Mouse (Mus musculus): ENCODE results near the gene Rack1. TPM values are rescaled to one million over a fixed set of nuclear protein-coding genes. Genes with fewer than 3 reads are reported as not detected.
"Not testable (repeated sequence)": the region's sequence is repeated elsewhere in the genome, so short reads cannot be mapped to it uniquely, and the experiment has no call there.

The Rack1 gene
- total and polyA plus RNA-seq, 3 experiments = 3,744 to 6,330 (median 5,265) TPM

DNA sequence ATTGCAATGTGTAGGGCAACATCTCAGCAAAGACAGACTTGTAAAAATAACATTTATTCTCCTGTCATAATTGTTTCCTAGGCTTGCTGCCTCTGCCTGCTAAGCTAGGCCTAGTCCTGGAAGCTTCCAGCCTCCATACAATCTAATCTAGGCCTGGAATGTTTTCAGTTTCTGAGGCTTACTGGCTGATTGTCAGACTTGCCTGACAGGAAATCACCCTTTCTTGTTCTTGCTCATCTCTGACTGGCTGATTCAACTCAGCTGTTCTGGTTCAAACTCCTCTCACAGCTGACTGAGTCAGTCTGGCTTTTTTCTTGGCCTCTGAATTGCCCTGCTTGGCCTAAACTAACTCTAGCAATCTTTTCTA, 20.2 kb downstream of the Rack1 start (continued):
- TF ChIP-seq ETS1 (conservative IDR thresholded peaks at IDR 0.05; ENCODE audit: low read depth, low read length) = peak; percentile 100
- TF ChIP-seq MAX (IDR thresholded peaks at IDR 0.05; ENCODE audit: low read length) = no peak
- peak; percentile 55; the same call in 1 of the 2 replicates for TF ChIP-seq TBP (conservative IDR thresholded peaks at IDR 0.05; ENCODE audit: low read depth, low read length)
- no peak for TF ChIP-seq ZKSCAN1 (IDR thresholded peaks at IDR 0.05; ENCODE audit: borderline replicate concordance, low read depth, low read length)
- TF ChIP-seq PAX5 (IDR thresholded peaks at IDR 0.05; ENCODE audit: low read length) = no peak
- no peak for TF ChIP-seq NELFE (IDR thresholded peaks at IDR 0.05; ENCODE audit: low read depth, low read length)
- no peak for TF ChIP-seq ZMIZ1 (IDR thresholded peaks at IDR 0.05; ENCODE audit: low read depth, low read length)
- TF ChIP-seq EP300 (IDR thresholded peaks at IDR 0.05; ENCODE audit: low read length) = peak; percentile 93
- peak; percentile 97 for TF ChIP-seq IRF4 (IDR thresholded peaks at IDR 0.05; ENCODE audit: low read depth, low read length)
- TF ChIP-seq CHD1 (IDR thresholded peaks at IDR 0.05; ENCODE audit: low read depth, low read length) = no peak
- TF ChIP-seq RCOR1 (conservative IDR thresholded peaks at IDR 0.05; ENCODE audit: low read depth, low read length) = no peak
- no peak; the same call in 1 of the 2 replicates for TF ChIP-seq CHD2 (IDR thresholded peaks at IDR 0.05; ENCODE audit: low read length)
- 0 out of 2 replicates have a peak, but pooled peaks have one; percentile 19 for TF ChIP-seq MXI1 (IDR thresholded peaks at IDR 0.05; ENCODE audit: low read depth, low read length)
- no peak for TF ChIP-seq NRF1 (IDR thresholded peaks at IDR 0.05; ENCODE audit: low read depth, low read length)
- peak; percentile 61; the same call in 1 of the 2 replicates for TF ChIP-seq MEF2A (IDR thresholded peaks at IDR 0.05; ENCODE audit: borderline replicate concordance, low read depth, low read length)

DNA sequence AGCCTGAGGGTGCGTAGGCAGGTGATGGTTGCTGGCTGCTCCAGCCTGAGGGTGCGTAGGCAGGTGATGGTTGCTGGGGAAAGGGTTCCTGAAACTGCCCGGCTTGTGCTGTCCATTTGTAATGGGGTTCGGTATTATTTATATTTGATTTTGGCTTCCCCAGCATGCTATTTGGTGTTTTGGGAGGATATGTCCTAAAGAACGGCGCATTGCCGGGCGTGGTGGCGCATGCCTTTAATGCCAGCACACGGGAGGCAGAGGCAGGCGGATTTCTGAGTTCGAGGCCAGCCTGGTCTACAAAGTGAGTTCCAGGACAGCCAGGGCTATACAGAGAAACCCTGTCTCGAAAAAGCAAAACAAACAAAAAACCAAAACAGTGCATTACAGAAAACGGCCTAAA, 21.2 kb downstream of the Rack1 start:
- H3K9ac ChIP-seq (ENCODE audit: insufficient read depth, low read depth); H3K9me3 ChIP-seq (replicated peaks; ENCODE audit: low read length); in situ Hi-C loops (cut with MboI; ENCODE audit: low pct_ligation_motif_present, low pct_unique_long_range_greater_than_20kb, low sequenced_read_pairs); DNase-seq (ENCODE audit: extremely low read depth); H3K36me3 ChIP-seq (replicated peaks in 1 of 2; ENCODE audit: control insufficient read depth in 1 of 2, insufficient read depth in 1 of 2, low read length in 1 of 2); H3K4me2 ChIP-seq (ENCODE audit: insufficient read depth, low read depth, poor library complexity, severe bottlenecking); dilution Hi-C loops (cut with MboI; ENCODE audit: extremely low pct_ligation_motif_present, extremely low pct_unique_long_range_greater_than_20kb, low sequenced_read_pairs); H3K79me2 ChIP-seq (replicated peaks; ENCODE audit: control insufficient read depth, extremely low read depth, insufficient read depth, poor library complexity, severe bottlenecking); H3K27me3 ChIP-seq (replicated peaks); H3K4me3 ChIP-seq (replicated peaks in 1 of 3; ENCODE audit: low read depth in 2 of 3, low read length in 2 of 3, poor library complexity in 1 of 3): not testable (repeated sequence)
- 0 out of 2 replicates have a peak, but pooled peaks have one; percentile 9 for TF ChIP-seq TBP (conservative IDR thresholded peaks at IDR 0.05; ENCODE audit: low read depth, low read length)
- peaks cover 14 to 51% of the 10 kb centered on the region in 2 experiments for H3K4me1 ChIP-seq (ENCODE audit: control insufficient read depth in 1 of 2, insufficient read depth in 2 of 2)
- H3K27ac ChIP-seq (ENCODE audit: insufficient read depth, low read depth) = peak overlapping the region; percentile 84

DNA sequence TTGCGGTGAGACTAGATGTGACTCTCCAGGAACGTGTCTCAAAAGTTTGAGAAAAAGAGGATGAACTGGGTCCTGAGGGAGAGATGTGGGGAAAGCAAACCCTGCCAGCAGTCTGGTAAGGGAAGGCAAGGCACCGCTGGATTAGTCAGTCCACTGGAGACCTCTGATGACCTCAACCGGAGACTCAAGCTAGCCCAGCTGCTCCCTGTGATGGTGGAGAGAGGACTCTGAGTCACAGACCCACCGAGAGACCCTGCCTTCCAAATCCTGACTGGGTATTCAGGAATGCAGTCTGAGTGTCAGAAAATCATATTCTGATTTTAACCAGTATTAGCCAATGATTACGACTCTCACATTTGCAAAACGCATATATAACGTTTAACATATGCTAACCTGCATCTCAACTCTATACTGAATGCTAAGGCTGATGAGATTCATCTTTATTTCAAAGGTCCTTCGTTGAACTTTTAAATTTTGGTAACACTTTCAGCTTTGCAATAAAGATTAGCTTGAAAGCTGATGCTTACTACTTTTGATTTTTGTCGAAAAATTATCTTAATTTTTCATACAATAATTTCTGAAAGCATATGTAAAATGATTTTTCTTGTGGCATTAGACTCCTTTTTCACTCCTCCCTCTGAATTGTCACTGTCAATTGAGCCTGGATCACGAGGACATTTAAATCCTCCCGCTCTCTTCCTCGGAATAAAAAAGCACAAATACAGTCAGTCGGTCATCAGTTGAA, 22.8 kb downstream of the Rack1 start:
- dilution Hi-C loops (cut with MboI; ENCODE audit: extremely low pct_ligation_motif_present, extremely low pct_unique_long_range_greater_than_20kb, low sequenced_read_pairs) = no loop called here
- no peaks in the 10 kb centered on the region for H3K79me2 ChIP-seq (replicated peaks; ENCODE audit: control insufficient read depth, extremely low read depth, insufficient read depth, poor library complexity, severe bottlenecking)
- H3K4me3 ChIP-seq (replicated peaks in 1 of 3; ENCODE audit: low read depth in 2 of 3, low read length in 2 of 3, poor library complexity in 1 of 3) = peak overlapping the region; percentile 48 to 64 (median 60)
- peaks cover 9% of the 10 kb centered on the region for H3K27me3 ChIP-seq (replicated peaks)
- peak overlapping the region; percentile 63 for H3K9ac ChIP-seq (ENCODE audit: insufficient read depth, low read depth)
- no peak overlapping the region for H3K27ac ChIP-seq (ENCODE audit: insufficient read depth, low read depth)
- no peak for DNase-seq (ENCODE audit: extremely low read depth)
- H3K9me3 ChIP-seq (replicated peaks; ENCODE audit: low read length) = peaks cover 7% of the 10 kb centered on the region
- peaks cover 15 to 53% of the 10 kb centered on the region in 2 experiments for H3K4me1 ChIP-seq (ENCODE audit: control insufficient read depth in 1 of 2, insufficient read depth in 2 of 2)
- in situ Hi-C loops (cut with MboI; ENCODE audit: low pct_ligation_motif_present, low pct_unique_long_range_greater_than_20kb, low sequenced_read_pairs) = no loop called here
- H3K36me3 ChIP-seq (replicated peaks in 1 of 2; ENCODE audit: control insufficient read depth in 1 of 2, insufficient read depth in 1 of 2, low read length in 1 of 2) = no peaks in the 10 kb centered on the region
- H3K4me2 ChIP-seq (ENCODE audit: insufficient read depth, low read depth, poor library complexity, severe bottlenecking) = peak overlapping the region; percentile 90
- TF ChIP-seq SMC3 (IDR thresholded peaks at IDR 0.05; ENCODE audit: low read depth, low read length) = no peak
- TF ChIP-seq MAX (IDR thresholded peaks at IDR 0.05; ENCODE audit: low read length) = 0 out of 2 replicates have a peak, but pooled peaks have one; percentile 27
- TF ChIP-seq GABPA (IDR thresholded peaks at IDR 0.05; ENCODE audit: insufficient replicate concordance, low read depth, low read length) = no peak
- TF ChIP-seq MEF2A (IDR thresholded peaks at IDR 0.05; ENCODE audit: borderline replicate concordance, low read depth, low read length) = no peak
- no peak for TF ChIP-seq HCFC1 (IDR thresholded peaks at IDR 0.05; ENCODE audit: low read depth, low read length)
- TF ChIP-seq TCF12 (IDR thresholded peaks at IDR 0.05; ENCODE audit: low read depth, low read length) = peak; percentile 26; the same call in 1 of the 2 replicates
- no peak; the same call in 1 of the 2 replicates for TF ChIP-seq RAD21 (IDR thresholded peaks at IDR 0.05; ENCODE audit: low read depth, low read length)
- TF ChIP-seq JUN (IDR thresholded peaks at IDR 0.05; ENCODE audit: insufficient read depth, low read depth, low read length) = no peak
- no peak for TF ChIP-seq BHLHE40 (IDR thresholded peaks at IDR 0.05; ENCODE audit: low read depth, low read length)
- TF ChIP-seq SIN3A (IDR thresholded peaks at IDR 0.05; ENCODE audit: low read length) = peak; percentile 66
- TF ChIP-seq ZMIZ1 (IDR thresholded peaks at IDR 0.05; ENCODE audit: low read depth, low read length) = no peak
- TF ChIP-seq ETS1 (conservative IDR thresholded peaks at IDR 0.05; ENCODE audit: low read depth, low read length) = peak; percentile 25
- TF ChIP-seq ZKSCAN1 (IDR thresholded peaks at IDR 0.05; ENCODE audit: borderline replicate concordance, low read depth, low read length) = no peak
- TF ChIP-seq USF1 (IDR thresholded peaks at IDR 0.05; ENCODE audit: low read depth, low read length) = 0 out of 2 replicates have a peak, but pooled peaks have one; percentile 4
- TF ChIP-seq MXI1 (IDR thresholded peaks at IDR 0.05; ENCODE audit: low read depth, low read length) = peak; percentile 72
- TF ChIP-seq CHD1 (IDR thresholded peaks at IDR 0.05; ENCODE audit: low read depth, low read length) = peak; percentile 39; the same call in 1 of the 2 replicates
- TF ChIP-seq EP300 (IDR thresholded peaks at IDR 0.05; ENCODE audit: low read length) = no peak
- no peak for TF ChIP-seq ZNF384 (IDR thresholded peaks at IDR 0.05; ENCODE audit: low read depth, low read length)
- TF ChIP-seq KAT2A (IDR thresholded peaks at IDR 0.05; ENCODE audit: insufficient replicate concordance, low read length) = no peak
